9 mouse cellular contexts compared by ENCODE assay signal in genomic region chr4:59199341-59199740, GRCm38 (mm10). TPM values are rescaled to one million over a fixed set of nuclear protein-coding genes. Genes with fewer than 3 reads are reported as not detected.
A peak's percentile ranks its signal among the peaks of the same experiment; 100 is the strongest.
DNase-seq lines count a peak whose midpoint lies in the region; ATAC-seq and TF ChIP-seq lines count a peak whose summit lies in the region.
"Had no signal": no experiment of that assay in that cellular context is flagged by ENCODE, and none has a peak within 500 bp of the region (broad histone marks: within the 10 kb centered on the region; RNA-seq: fewer than 3 reads in every experiment).

No protein-coding gene starts in this region.

- H3K27me3 ChIP-seq in hindbrain, embryonic 12.5 days, result no peaks in the 10 kb centered on the region
- H3K27me3 ChIP-seq: Patski had no signal

- peak; percentile 65 for ATAC-seq in hindbrain, embryonic 12.5 days (ENCODE audit: low FRiP score)
- ATAC-seq in megakaryocyte progenitor cell, adult 5-6 weeks (replicated peaks; ENCODE audit: poor library complexity), result peak; percentile 60
- ATAC-seq: Patski had no signal

- H3K9me3 ChIP-seq in hindbrain, embryonic 12.5 days (replicated peaks), result no peaks in the 10 kb centered on the region

- no peak for TF ChIP-seq CTCF in layer of hippocampus, adult 2 months (conservative IDR thresholded peaks at IDR 0.05)

- no peak overlapping the region for H3K27ac ChIP-seq in layer of hippocampus, adult 2 months
- no peak overlapping the region for H3K27ac ChIP-seq in hindbrain, embryonic 12.5 days

- H3K9ac ChIP-seq in hindbrain, embryonic 12.5 days, result no peak overlapping the region

- H3K36me3 ChIP-seq in hindbrain, embryonic 12.5 days, result no peaks in the 10 kb centered on the region

- no peak overlapping the region for H3K4me3 ChIP-seq in layer of hippocampus, adult 2 months
- H3K4me3 ChIP-seq in hindbrain, embryonic 12.5 days, result no peak overlapping the region

- H3K4me1 ChIP-seq in hindbrain, embryonic 12.5 days, result peaks cover 25% of the 10 kb centered on the region

- WGBS in hindbrain, embryonic 12.5 days, result 35% methylated on average over 8 of the region's 8 CpGs

- DNase-seq in layer of hippocampus, adult 11-12 months (ENCODE audit: low spot score), result peak; percentile 27
- DNase-seq in layer of hippocampus, adult 2 months (ENCODE audit: low spot score in 2 of 2), result no peak
- peak; percentile 65 for DNase-seq in brain, adult 2 months (ENCODE audit: low read depth, low spot score)
- DNase-seq in frontal cortex, postnatal 10 days (ENCODE audit: low spot score in 2 of 2), result peak; percentile 36 to 40
- DNase-seq in left cerebral cortex, postnatal 4 days, result peak; percentile 63
- DNase-seq in spleen, adult 12 weeks (ENCODE audit: low spot score), result peak; percentile 37

- intact Hi-C loops in left cerebral cortex, postnatal 4 days (cut with DNase I), result no loop called here

- no peak overlapping the region for H3K4me2 ChIP-seq in hindbrain, embryonic 12.5 days (replicated peaks)

RNA-seq across cellular contexts. Expression of gene Ugcg, which starts 10.3 kb away (rescaled TPM):
- total RNA-seq in layer of hippocampus, adult 2 months (2021), result 10 to 100 TPM; 67.1 to 68.0 TPM
- 17.5 and 17.9 TPM in 2 replicates for polyA plus RNA-seq in hindbrain, embryonic 12.5 days (2016; fragmentation: Nextera tagmentation; extraction: Ambion mirVana)
- 100 to 1,000 TPM; 101 to 104 TPM for total RNA-seq in left cerebral cortex, postnatal 4 days (2021)
- total RNA-seq in megakaryocyte progenitor cell, adult 5-6 weeks (2015), result 65.5 and 90.4 TPM in 2 replicates
- 37.4 and 62.2 TPM in 2 replicates for total RNA-seq in megakaryocyte progenitor cell, adult 5-6 weeks (2017)

Comparison
In these comparisons a context has a peak if more than half of its experiments do, and no peak if none do; other contexts are left out.
1. DNase-seq: peak in layer of hippocampus, adult 11-12 months (single experiment), brain, adult 2 months (single experiment), frontal cortex, postnatal 10 days (2 of 2), left cerebral cortex, postnatal 4 days (single experiment) and spleen, adult 12 weeks (single experiment); none in layer of hippocampus, adult 2 months (0 of 2).